Mouse (Mus musculus): ENCODE measurements around the gene Marcksl1.

The Marcksl1 gene

DNA sequence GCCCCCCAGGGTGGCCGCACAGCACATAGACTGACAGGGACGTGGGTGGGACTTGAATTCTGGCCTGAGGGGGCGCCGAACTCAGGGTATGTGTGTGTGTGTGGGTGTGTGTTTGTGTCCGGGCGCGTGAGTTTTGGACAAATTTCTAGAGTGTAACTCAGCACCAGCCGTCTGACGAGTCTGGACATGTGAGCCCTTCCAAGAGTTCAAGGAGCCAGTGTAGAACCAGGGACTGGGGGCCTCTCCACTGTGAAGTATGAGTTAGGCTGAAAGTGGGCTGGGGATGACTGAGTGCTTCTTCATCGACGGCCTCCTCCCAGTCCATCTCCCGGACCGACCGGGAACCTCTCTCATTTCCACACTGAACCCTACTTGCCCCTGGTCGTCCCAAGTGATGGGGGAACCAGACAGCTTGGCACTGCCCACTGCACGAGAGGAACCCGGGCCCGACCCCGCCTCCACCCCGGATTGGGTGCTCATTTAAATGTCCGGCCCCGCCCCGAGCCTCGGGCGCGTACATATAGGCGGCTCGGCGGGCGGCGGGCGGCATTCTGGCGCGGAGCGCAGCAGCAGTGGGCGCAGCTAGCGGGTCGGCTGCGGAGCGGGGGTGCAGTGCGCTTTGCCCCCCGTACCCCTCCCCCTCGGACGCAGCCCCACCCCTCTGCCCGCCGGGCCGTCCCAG lies at the start of gene Marcksl1:
Gene Marcksl1 (plus strand): TSS at position 496 of the 682 bp plus-strand sequence.
- DNase-seq (ENCODE audit: low read depth, low spot score): no peak

DNA sequence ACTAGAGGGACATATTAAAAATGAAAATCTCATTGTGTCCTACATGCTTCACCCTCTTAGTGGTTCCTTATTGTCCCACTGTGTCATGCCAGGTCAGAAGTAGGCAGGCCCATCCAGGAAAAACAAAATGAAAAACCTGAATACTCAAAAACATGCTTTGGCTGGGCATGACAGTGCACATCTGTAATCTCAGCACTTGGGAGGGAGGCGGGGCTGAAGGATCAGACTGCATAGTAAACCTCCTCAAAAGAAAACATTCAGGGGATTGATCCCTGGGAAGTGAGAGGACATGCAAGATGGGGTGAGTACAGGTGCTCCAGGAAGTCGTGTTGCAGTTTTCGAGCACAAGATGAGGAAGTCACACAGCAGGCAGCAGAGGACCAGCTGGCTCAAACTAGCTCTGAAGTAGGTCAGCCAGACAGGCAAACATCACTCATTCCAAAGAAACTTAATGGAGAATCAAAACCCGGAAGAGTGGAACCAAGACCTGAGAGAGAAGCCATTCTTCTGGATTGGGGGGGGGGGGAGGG lies 49.0 kb upstream of the Marcksl1 start:
- no peak for DNase-seq (ENCODE audit: low read depth, low spot score)

GRCm38 (mm10) chr4:129476047-129476446 lies 37.3 kb upstream of the Marcksl1 start:
- no peak for DNase-seq (ENCODE audit: low read depth, low spot score)

GRCm38 (mm10) chr4:129479863-129480262 lies 33.5 kb upstream of the Marcksl1 start:
- no peak for DNase-seq (ENCODE audit: low read depth, low spot score)

- no peak for DNase-seq (ENCODE audit: low read depth, low spot score)
Measured at GRCm38 (mm10) chr4:129481090-129481489, 32.3 kb upstream of the Marcksl1 start.

DNA sequence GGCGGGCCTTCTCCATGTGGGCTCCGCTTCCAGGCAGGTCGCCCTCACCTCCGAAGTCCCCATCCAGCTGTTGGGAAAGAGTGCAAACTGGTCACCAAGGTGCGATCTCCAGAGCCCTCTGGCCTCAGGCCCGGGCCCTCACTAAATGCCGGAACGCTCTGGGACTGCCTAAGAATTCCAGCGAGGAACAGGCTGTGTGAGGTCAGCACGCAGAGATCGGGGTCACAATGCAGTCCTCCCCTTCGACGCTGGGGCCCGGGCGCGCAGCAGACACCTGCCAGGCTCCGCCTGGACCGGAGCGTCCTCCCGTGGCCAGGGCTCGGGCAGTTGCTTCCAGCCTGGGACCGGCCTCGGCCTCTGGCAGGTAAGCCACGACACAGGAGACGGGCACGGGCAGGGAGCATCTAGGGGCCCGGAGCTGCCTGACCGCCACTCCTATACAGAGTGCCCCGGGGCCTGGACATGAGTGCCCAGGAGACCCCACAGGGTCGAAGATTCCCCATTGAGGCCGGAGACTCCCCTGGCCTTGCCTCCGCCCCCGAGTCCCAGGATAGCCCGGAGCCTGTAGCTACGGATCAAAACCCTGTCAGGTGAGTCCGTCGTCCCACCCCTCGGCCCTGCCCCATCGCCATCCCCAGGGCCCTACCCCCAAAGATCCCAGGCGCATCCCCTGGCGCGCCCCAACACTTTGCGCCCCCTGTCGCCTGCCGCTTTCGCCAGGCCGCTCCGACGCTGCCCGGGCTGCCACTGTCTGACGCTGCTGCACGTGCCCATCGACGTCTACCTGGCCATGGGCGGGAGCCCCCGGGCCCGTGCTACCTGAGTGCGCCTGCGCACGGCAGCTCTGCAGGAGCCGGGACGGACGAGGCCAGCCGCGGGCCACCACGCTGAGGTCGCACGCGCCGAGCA lies 22.2 kb upstream of the Marcksl1 start, which contains the start of the genes Tssk3 and Fam229a:
Gene Tssk3 (minus strand): TSS at position 51 of the 909 bp plus-strand sequence.
Gene Fam229a (plus strand): TSS at position 219 of the 909 bp plus-strand sequence.
- DNase-seq (ENCODE audit: low read depth, low spot score): no peak

DNA sequence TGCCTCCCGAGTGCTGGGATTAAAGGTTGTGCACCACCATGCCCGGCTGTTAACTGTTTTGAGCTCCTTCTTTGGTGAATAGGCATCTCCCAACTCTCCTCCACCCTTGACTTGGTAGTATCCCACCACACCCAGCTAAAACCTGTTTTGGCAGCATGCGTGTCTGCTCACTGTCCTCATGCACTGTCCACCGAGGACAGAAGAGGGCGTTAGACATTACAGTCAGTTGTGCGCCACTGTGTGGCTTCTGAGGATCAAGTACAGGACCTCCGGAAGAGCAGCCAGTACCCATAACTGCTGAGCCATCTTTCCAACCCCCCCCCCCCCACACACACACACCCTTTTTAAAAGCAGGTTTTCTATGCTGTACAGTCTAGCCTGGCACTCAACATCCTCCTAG lies 18.7 kb upstream of the Marcksl1 start:
- no peak for DNase-seq (ENCODE audit: low read depth, low spot score)

DNA sequence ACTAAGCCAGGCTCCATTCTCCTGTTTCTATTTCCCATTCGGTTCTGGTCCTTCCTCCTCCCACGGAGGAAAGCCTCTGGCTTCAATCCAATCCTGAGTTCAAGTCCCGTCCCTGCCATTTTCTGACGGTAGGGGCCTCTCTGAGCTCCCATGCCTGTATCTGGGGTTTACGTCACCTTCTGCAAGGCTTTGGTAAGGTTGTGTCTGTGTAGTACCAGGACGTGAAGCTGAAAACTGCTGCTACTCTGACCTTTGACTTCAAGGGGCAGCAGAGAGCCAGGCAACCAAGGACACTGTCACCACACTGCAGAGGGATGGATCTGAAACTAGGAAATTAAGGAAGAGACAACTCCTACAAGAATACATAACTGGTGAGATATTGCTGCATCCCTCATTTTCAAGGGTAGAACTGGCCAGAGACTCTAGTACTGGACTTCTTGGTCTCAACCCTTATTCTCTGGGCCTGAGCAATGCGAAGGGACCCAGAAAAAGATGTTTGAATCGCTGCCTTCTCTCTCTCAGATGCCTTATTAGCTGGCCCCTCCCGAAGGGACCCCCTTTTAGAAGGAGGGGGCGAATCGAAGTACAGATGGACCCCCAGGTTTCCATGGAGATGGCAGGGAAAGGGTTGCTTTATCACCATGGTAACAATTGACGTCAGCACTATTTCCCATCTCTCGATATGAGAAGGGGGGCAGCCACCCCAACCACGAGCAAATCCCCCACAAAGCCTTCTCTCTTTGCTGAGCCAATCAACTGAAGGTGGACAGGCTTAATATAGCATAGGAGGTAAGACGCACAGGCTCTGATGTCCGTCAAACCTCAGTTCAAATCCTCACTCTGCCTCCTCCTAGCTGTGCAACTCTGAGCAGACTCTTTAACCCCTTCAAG lies 17.5 kb upstream of the Marcksl1 start:
- DNase-seq (ENCODE audit: low read depth, low spot score): peak; percentile 35

- DNase-seq (ENCODE audit: low read depth, low spot score): peak; percentile 22
Measured at GRCm38 (mm10) chr4:129496631-129497030, 16.8 kb upstream of the Marcksl1 start.

DNA sequence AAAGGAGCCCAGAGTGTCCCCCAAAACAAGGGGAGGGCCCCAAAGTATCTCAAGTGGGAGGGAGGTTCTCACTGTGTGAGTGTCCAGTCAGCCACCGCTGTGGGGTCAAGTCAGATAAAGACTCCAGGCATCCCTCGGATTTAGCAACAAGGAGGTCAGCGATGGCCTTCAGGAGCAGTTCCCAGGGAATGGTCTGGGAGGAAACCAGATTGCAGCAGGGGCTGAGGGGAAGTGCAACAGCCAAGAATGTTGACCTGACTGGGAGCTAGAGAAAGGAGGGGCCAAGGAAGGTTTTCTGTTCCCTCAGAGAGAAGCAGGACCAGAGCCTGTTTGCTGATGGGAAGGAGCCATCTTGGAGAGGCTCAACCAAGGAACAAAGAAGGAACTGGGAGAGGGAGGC lies 14.4 kb upstream of the Marcksl1 start:
- no peak for DNase-seq (ENCODE audit: low read depth, low spot score)

DNA sequence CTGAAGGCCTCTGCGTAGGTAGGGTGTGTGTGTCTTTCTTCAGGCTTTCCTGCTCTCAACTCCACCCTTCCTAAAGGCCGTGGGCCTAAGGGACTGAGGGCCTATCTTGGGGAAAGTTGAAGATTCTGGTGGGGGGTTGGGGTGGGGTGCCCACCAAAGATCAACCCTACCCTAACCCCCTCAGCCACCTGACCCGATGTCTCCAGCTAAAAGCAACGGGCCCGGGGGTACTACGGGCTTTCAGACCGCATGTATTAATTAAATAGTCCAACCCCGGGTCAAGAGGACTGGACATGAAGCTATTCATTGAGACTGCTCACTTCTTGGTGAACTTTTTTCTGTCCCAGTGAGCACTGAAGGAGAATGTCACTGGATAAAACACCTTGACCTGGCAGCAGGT lies 13.4 kb upstream of the Marcksl1 start:
- DNase-seq (ENCODE audit: low read depth, low spot score): no peak

- DNase-seq (ENCODE audit: low read depth, low spot score): peak; percentile 68
Measured at GRCm38 (mm10) chr4:129500607-129501566, 12.5 kb upstream of the Marcksl1 start.

GRCm38 (mm10) chr4:129502327-129502888 lies 11.0 kb upstream of the Marcksl1 start:
- DNase-seq (ENCODE audit: low read depth, low spot score): no peak

DNA sequence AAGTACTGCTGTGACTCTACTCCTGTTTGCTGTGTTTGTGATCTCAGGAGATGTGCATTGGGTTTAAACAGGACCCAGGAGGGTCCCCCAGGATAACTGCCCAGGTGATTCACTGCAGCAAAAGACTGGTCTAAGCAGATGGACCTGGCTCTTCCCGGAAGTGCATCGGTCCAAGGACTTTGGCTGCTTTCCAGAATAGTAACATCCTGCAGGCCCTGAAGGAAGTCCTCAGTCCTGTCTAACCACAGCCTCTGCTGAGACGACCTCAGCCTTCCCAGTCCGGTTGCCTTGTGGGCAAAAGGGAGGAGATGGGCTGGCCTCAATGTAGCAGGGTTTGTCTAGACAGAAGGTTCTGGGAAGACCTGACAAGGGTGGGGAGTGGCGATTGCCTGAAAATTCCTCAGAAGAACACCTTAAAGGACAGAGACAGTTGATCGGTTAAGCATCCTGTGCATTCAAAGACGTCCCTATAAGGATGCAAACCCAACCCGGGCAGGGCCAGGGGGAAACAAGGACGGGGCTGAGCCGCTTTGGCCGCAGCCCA lies 10.4 kb upstream of the Marcksl1 start:
- DNase-seq (ENCODE audit: low read depth, low spot score): no peak

GRCm38 (mm10) chr4:129505511-129505910 lies 7.9 kb upstream of the Marcksl1 start:
- DNase-seq (ENCODE audit: low read depth, low spot score): no peak

DNA sequence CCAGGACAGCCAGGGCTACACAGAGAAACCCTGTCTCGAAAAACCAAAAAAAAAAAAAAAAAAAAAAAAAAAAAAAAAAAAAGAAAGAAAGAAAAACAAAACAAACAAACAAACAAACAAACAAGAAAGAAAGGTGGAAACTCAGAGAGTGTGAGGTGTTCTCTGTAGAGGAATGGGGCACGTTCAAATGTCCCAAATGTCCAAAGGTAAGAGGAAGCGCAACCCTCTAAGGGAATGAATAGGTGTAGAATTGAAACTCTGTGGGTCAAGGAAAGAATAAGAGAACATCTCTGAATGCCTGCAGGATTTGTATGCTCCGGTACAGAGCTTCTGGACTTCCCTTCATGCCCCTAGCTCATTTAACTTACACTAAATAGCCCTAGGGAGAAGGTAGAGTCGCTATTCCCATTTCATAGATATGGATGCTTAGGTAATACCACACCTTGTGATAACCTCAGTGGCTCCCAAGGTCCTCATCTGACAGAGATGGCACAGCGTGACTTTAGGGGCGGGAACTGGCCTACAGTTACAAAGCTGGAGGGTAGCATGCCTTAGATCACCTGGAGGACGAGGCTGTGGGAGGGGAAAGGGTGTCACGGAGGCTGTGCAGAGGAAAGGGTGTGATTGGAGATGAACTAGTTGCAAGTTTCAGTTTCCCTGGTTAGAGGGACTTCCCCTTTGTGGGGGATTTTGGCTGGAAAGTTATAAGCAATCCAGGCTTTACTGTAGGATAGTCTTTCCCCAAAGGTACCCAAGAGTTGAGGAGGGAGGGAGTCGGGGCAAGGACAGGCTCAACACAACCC lies 5.7 kb upstream of the Marcksl1 start:
- no peak for DNase-seq (ENCODE audit: low read depth, low spot score)

DNA sequence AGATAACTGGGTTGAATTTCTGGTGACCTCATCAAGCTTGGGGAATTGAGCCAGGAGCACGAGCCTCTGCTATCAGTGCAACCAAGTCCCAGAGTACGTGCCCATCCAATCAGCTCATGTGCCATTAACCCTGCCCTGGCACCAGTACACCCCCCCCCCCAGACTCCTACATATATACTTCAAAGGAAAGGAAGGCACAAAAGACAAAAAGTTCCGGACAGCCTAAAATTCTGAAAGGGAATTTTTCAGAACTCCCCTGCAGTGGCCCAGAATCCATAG lies 5.2 kb upstream of the Marcksl1 start:
- no peak for DNase-seq (ENCODE audit: low read depth, low spot score)

GRCm38 (mm10) chr4:129508834-129509600 lies 4.4 kb upstream of the Marcksl1 start:
- no peak for DNase-seq (ENCODE audit: low read depth, low spot score)
